Mouse (Mus musculus) brain, embryonic 14.5 days (tissue): ENCODE data around the gene Gtpbp4.
"Not testable (repeated sequence)": the region's sequence is repeated elsewhere in the genome, so short reads cannot be mapped to it uniquely, and the experiment has no call there.

Experiments used
- CTCF ChIP-seq: fragments of 200-500 bp; IDR thresholded peaks from 2 replicates; pipeline ENCODE4 v1.5.1; 2012; ENCODE audit warnings: inconsistent platforms, mild to moderate bottlenecking, moderate library complexity, borderline replicate concordance; ENCODE audit not compliant: insufficient read depth, insufficient read length; ENCODE audit errors: extremely low read depth
- POLR2A ChIP-seq: fragments of 200-500 bp; IDR thresholded peaks from 2 replicates; pipeline ENCODE4 v1.6.1; 2012; ENCODE audit warnings: mild to moderate bottlenecking, inconsistent platforms, borderline replicate concordance; ENCODE audit not compliant: poor library complexity, insufficient read depth, insufficient read length, severe bottlenecking; ENCODE audit errors: extremely low read depth

- TF ChIP-seq POLR2A, CTCF: not testable (repeated sequence)
Measured at GRCm38 (mm10) chr13:8955127-8955526, 40.8 kb downstream of the Gtpbp4 start.
